Mouse (Mus musculus) gastrocnemius, adult 8-10 months (tissue): Measurements from ENCODE around the gene Nfkb1. TPM values are rescaled to one million over a fixed set of nuclear protein-coding genes. Genes with fewer than 3 reads are reported as not detected.

Experiments used
- DNase-seq, 2 experiments: peaks; one replicate each; pipeline ENCODE4 v3.0.0; 2022; ENCODE audit warnings: low spot score in 2 of 2
- total RNA-seq, 4 experiments: library from RNA; stranded (reverse); gene quantifications; 2 replicates each; pipeline ENCODE4 v1.2.4; 2022

Gene Nfkb1
- total RNA-seq, 4 experiments from 2014 or later = 17.2 to 21.6 (median 19.0) TPM

DNA sequence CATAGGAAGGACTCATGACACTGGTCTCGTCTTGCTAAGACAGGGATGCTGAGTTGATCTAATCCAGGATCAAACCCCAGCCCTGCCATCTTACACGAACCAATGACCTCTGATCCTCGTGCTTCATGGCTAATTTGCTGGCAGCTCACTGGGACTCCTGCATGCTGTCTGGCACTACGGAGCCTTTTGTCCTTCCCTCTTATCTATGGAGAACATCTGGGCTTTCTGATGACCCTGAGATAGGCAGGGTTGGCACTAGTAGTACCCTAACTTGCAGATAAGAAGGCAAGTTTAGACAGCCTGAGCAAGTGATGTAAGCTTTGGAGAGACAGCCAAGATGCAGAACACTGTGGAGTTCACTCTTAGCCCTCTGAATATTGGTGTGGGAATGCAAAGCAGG, 59.5 kb downstream of the Nfkb1 start:
- no peak for DNase-seq

DNA sequence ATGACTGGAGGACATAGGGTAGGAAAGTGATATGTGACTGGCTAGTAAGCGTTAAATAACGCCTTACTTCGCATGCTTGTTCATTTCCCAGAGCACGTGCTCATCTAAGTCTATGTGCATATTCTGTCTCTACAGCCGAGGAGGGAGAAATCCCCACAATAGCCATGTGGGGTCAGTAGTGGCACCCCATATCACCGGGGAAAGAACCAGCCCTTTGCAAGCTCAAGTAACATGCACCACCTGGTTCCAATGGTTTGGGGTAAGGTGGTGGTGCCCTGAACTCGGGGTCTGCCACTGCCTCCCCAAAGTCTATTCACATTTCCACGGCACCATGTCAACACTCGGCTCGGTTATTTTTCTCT, 60.3 kb downstream of the Nfkb1 start:
- DNase-seq = no peak

DNA sequence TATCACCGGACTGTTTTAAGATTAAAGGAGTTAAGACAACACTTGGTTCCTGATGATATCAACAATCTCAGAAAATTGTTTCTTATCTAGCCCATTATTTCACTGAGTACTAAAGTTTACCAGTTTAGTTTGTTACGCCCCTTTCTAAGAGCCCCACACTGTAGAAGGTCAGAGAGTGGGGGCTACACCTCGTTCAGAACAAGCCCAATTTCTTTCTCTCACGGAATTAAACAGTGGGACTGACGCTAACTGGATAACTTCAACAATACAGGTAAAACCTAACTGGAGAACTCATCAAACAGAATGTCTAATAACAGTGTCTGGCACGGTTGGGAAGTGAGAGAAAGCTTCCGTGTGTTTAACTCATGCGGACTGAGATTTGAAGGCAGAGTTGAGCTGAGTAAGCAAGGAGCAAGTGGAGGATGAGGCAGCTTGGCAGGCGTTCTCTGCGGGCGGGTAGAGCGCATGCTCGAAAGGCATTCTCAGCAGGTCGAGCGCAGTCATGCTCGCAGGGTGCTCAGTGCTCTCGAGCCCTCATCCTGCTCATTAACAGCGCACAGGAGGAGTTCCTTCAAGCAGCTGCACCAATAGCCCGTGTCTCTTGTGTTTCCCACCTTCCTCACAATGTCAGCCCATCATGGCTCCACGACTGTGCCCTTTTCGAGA, 60.8 kb downstream of the Nfkb1 start:
- no peak for DNase-seq

DNA sequence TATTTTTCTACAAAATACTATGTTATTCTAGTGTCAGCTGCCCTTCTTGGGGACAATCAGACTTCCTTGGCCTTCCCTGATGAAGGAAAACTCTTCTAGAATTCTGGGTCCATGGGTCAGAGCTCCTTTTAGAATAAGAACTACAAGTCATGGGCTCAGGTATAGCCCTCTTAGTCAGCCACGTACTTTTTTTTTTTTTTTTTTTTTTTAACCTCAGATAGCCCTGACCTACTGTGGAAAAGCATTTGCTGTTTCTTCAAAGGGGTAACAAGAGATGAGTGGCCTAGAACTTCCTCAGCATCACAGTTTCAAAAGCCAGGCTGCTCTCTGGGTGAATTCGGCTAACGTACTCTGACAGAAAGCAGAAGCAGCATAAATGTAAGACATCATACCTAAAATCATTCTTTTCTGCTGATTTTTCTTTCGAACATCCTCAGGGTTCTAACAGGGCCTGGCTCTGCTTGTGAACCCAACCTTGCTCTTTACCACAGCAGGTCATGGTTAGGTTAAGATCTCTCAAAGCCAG, 61.5 kb downstream of the Nfkb1 start:
- no peak for DNase-seq

DNA sequence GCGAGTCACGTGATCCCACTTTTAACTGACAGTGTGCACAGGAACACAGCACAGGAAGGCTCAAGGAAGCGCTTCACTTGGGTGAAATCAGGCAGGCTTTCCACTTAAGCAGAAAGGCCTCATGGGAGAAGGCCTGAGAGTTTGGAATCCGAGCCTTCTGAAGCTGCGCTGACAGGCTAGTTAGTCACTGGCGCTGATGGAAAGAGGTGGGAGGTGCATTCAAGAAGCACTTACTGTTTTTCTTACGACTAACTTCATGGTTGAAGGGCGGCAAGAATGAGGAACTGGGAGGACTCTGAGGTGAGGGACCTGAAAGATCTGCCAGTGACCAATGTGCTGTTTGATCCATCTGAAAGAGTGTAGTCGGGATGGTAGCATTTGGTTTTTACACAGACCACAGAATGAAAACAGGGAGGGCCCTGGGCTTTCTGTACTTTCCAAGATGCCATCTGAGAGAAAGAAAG, 62.6 kb downstream of the Nfkb1 start:
- DNase-seq = no peak

DNA sequence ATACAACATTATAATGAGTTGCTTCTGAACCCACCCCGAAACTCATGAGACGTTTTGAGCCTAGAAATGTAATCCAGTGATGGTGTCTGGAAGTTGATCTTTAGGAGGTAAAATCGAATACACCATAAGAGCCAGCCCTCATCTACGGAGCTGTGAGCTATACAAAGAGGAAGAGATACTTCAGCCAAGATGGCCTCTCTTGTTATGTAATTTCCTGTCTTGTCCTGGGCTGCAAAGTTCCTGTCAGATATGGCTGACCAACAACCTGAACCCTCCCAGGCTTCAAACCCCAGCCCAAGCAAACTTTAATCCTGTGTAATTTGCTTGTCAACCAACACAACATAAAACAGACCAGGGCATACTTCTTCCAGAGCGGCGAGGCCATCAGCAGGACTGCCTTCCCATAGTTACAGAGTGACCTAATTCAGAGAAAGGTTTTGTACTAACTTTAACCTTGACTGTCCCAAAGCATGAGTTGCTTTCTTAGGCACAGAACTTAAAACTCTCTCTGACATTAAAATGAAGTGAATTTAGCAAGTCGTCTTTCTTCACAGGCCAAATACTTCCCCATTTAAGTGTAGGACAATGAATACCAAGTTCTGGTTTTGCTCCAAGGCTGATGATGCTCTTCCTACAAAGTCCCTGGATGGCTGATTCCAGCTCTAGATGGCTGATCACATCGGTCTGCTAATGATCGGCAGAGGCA, 63.2 kb downstream of the Nfkb1 start:
- no peak for DNase-seq

DNA sequence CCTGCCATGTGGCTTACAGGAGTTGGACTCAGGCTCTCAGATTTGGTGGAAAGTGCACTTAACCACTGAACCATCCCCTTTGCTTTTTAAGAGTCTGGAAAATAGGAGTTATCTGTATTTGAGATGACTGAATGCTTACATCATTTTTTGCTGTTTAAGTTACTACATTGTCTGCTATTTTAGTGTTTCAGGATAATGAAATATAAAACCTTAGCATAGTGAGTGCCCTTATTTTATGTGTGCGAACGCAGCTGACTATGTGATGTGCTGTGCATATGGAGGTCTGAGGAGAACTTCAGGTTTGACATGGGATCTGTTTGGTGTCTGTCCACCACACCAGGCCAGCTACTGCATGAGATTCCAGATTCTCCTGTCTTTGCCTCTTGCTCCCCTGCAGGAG, 66.1 kb downstream of the Nfkb1 start:
- no peak for DNase-seq

DNA sequence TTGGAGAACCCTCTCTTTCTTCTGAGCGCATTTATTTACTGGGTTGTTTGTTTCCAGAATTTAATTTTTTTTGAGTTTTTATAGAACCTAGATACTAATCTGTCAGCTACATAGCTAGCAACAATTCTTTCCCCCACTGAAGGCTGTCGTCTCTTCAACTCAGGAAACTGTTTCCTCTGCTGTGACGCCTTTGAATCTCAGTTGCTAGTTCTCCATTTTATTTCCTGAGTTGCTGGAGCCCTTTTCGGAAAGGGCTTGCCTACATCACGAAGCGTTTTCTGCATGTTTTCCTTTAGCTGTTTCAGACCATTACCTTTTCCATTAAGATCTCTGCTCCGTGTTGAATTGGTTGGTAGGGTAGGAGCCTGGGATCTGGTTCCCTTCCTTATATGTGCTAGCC, 74.6 kb downstream of the Nfkb1 start:
- no peak for DNase-seq

DNA sequence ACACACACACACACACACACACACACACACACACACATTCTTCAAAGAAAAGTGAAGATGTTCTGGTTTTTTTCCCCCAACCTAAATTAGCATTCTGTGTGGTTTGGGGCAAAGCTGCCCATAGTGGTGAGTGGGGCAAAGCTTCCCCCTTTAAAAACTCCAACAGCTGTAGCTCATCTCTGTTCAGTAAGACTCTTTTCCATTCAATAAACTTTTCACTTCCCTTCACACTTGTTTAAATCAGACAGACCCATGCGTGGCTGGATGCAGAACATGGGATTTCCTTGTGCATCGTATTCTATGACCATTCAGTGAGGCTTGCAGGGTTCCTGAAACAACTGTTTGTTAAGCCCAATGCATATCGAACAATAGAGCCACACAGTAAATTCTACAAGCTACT, 77.0 kb downstream of the Nfkb1 start:
- no peak for DNase-seq

DNA sequence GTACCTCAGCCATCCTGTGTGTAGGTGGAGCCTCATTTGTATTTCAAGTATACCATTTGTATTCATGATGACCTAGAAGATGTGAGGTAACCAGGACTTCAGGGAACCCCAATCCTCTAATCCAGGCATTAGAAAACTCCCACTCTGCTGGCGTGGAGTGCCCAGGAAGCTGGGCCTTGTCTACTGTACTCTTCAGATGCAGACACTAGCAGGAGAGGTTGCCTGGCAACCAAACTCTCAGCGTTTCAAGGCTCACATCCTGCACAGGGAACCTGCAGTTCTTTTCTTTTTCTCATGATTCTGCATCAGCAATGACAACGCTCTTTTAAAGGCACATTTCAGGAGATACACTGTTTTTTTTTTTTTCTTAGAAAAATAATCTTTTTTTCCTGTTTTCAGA, 81.1 kb downstream of the Nfkb1 start:
- DNase-seq = no peak

DNA sequence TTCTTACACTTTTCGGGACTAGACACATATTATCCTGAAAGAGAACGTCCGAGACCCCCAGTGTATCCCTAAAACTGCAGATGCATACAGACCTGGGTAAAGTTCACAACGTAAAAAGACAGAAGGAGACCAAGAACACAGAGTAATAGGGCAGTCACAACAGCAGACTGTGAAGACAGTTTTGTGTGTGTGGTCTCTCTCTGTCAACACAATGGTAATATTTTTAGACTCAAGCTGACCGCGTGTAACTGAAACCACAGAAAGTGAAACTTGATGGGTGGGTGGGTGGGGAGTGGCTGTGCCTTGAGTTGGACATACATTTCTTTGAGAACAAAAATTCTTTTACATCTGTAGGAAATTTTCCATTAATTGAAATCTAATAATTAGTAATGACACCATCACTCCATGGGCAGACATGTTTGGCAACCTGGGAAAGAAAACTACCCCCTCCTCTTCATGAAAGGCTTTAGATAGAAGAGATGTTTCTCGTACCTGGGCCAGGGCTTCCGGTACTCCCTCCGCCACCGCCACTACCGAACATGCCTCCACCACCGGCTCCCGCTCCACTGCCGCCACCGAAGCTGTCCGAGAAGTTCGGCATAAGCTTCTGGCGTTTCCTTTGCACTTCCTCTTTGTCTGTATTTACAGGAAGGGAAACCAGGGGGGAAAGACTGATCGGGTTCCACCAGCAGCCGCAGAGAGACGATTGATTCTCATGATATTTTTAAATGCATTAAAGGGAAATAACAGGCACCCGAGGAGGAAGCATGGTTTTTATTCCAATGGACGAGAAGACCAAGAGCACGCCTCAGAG, 83.5 kb downstream of the Nfkb1 start:
- no peak for DNase-seq

DNA sequence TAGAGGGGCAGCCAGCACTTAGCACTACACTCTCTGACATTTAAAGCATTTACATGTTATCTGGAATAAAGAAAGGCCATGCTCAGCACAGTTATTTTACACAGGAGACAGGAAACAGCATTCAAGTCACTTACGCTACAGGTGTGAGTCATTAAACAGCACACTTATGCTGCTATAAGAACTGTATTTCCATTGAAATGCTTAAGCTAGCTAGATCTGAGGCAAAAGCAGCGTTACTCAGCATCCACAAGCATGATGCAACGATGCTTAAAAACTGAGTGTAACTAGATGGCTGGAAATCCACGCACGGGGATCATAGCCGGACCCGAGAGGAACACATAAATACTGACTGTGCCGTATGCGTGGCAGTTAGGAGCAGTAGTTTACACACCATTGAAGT, 84.3 kb downstream of the Nfkb1 start:
- DNase-seq = no peak

DNA sequence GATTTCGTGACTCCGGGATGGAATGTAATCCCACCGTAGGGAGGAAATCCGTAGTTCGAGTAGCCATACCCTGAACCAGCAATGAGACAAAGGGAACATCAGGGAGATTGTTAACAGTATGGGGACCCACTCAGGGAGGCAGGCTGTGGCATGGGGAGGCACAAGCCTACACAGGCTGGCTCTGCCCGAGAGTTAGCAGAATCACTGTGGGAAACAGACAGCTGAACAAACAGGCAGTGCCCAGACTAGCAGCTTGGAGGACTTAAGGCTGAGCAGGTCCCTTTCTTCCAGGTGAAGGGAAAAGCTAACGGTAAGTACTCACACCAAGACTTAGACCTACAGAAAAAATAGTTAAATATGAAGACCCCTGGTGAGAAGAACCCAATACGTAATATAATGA, 84.8 kb downstream of the Nfkb1 start:
- no peak for DNase-seq

DNA sequence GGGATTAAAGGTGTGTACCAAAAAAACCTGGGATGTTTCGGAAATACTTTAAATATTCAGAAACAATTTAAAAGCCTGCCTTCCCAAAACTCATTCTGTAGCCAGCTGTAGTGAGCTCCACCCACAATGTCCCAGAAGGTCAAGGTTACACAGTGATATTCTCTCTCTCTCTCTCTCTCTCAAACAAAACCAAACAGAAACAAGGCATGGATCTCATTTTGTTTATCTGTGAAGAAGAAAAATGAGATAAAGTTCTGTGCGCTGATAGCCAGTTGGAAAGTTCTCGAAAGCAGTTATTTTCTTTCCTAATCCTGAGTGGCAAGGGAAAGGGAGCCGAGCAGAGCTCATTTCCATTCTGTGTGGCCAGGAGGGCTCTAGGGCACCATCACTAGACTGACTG, 85.9 kb downstream of the Nfkb1 start:
- no peak for DNase-seq

DNA sequence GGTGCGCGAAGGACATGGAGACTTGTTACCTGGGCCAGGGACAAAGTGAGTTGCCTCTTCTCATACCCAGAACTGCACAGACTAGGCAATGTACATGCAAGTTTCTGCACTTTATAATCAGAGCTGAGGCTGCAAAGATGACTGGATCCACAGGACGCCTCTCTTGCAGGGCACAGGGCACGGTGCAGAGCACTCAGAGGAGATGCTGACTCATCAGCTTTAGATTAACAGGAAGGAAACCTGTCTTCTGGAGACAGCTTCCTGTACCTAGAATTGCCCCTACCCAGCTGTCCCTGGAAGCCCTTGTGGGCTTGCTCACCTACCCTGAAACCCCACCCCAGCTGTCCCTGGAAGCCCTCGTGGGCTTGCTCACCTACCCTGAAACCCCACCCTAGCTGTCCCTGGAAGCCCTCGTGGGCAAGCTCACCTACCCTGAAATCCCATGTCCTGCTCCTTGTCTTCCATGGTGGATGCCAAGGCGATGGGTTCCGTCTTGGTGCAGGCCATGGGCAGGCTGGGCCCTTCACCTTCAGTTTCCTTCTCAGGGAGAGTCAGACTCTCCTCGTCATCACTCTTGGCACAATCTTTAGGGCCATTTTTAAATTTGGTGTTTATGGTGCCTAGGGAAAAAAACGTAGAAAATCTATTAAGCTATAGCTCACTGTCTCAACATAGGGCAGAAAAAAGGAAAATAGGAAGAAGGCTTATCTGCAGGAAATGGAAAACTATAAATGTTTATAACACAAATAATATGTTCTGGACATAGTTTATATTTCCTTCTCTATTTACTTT, 86.5 kb downstream of the Nfkb1 start:
- no peak for DNase-seq

DNA sequence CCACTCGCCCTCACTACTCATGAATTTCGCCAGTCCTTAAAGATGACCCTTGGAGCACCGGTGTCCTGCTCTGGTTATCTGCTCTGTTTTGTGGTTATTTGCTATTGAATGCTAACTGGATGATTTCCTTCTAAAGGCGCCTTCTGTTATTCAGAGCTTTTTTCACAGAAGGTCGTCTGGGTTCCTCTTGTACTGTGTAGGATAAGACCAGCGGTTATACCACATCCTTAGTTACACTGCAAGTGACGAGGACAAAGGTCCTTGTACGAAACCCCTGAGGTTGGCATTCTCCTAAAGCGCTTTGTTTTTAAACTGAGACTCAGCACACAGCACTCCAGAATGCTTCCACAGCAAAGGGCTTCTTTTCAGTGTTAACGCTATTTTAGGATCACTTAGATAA, 88.6 kb downstream of the Nfkb1 start:
- no peak for DNase-seq

DNA sequence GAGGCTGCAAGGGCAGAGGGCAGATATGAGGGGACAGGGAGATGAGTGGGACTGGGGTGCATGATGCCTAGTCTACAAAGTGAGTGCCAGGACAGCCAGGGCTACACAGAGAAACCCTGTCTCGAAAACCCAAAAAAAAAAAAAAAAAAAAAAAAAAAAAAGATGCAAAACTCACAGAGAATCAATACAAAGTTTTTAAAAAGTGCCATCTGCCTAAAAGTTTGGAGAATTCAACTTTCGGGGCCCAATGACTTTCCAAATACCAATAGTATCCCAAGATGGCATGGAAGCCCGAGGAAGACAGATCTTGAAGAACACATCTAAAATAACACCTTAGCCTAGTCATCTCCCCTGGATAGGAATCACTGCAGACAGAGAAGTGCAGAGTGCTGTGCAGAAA, 93.0 kb downstream of the Nfkb1 start:
- no peak for DNase-seq

DNA sequence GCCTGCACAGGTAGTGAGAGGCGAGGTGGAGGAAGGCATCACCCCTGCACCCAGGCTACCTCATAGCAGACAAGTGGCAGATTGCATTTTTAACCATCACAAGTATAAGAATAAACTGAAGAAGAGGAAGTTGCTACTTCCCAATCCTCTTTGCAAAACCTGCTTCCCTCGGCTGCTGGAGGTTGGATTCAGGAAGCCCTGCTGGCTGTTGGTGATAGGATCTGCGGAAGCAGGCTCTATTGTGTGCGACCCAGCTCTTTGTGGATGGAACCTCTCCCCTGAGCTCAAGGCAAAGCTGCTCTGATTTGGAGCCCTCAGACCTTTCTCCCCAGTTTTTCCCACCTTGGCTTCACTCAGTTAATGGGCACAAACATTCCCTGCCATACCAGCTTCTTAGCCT, 94.3 kb downstream of the Nfkb1 start:
- DNase-seq = no peak

DNA sequence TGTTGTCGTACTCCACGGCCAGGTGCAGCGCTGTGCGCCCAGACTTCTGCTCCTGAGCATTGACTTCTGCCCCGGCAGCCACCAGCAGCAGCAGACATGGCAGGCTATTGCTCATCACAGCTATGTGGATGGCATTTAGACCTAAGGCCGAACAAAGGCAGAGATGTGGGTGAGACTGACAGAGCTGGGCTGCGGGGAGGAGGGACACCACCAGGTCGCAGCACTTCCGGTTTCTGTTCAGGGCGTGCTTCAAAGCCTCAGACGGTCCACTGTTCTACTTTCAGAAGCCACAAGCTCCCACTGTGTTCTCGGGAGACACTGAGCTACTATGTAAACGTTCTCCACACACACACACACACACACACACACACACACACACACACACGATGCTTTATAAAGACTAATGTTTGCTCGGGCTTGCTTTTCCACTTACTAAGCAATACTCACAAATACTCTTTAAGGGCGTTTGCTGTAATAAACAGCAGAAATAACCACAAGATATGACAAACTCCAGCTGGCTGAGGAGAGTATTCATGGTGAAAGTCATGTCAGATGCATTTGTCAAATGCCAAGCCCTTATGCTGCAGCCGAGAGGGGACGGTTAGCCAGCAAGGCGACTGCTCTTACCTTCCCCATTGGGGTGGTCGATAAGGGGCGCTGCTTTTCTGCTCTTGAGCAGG, 97.0 kb downstream of the Nfkb1 start:
- no peak for DNase-seq

DNA sequence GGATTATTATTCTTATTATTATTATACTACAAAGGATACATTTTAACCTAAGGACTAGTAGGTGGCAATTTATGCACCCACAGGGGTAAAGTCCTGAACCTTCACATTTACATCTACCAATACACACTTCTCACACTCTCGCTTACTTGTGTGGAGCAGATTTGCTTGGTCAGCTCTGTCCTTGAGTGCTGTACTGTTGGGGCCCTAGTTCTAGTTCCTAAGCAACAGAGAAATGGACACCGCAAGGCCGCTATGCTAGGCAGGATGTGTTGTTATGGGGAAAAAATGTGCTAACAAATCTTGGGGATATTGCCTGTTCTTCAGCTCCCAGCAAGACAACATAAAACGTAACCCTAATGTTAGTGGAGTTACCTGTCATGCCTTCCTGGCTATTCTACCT, 99.3 kb downstream of the Nfkb1 start:
- no peak for DNase-seq

DNA sequence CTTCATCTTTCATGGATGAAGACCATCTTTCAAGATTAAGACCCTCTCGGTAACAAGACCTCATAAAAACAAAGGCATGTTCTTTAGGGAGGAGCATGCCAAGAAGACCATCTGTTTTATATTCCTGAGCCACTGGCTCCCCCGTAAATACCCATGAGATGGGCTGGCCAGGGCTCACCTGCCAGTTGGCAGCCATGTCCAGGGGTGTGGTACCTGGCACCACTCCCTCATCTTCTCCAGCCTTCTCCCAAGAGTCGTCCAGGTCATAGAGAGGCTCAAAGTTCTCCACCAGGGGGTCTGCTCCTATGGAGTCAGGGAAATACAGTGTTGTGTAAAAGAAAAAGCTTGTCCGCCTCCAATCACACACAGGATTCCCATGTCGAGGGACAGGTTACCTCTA, 100.0 kb downstream of the Nfkb1 start:
- no peak for DNase-seq
